ENCODE assay signal across 18 mouse cellular contexts in the genomic region with DNA sequence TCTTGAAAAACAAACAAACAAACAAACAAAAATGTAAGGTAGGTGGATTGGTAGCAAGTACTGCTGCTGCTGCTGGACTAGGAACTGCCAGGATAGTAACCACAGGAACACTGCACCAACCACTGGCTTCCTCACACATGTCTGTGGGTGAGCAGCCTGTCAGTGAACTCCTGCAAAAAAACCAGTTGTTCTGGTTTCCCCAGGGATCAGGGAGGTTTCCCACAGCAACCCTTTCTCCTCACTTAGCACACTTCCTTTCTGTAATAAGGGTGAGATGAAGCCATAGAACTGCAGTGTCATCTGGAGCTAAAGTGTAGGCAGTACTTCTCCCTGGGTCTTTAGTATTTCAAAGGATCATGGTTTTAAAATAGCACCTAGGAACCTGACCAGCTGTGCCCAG. TPM values are rescaled to one million over a fixed set of nuclear protein-coding genes. Genes with fewer than 3 reads are reported as not detected.
A peak's percentile ranks its signal among the peaks of the same experiment; 100 is the strongest.
DNase-seq lines count a peak whose midpoint lies in the region; ATAC-seq and TF ChIP-seq lines count a peak whose summit lies in the region.
"Had no signal": no experiment of that assay in that cellular context is flagged by ENCODE, and none has a peak within 500 bp of the region (broad histone marks: within the 10 kb centered on the region; RNA-seq: fewer than 3 reads in every experiment).

No protein-coding gene starts in this region.

- H3K27me3 ChIP-seq in embryonic facial prominence, embryonic 13.5 days = no peaks in the 10 kb centered on the region
- no peaks in the 10 kb centered on the region for H3K27me3 ChIP-seq in intestine, postnatal 0 days (replicated peaks; ENCODE audit: control insufficient read depth, insufficient read depth, low read length)
- no peaks in the 10 kb centered on the region for H3K27me3 ChIP-seq in cerebellum, adult 2 months (ENCODE audit: control insufficient read depth, insufficient read depth, low read length)
- H3K27me3 ChIP-seq: forebrain, embryonic 12.5 days; limb, embryonic 12.5 days; midbrain, embryonic 13.5 days had no signal

- 0 out of 2 replicates have a peak, but pooled peaks cover 4% of the 10 kb centered on the region for H3K4me1 ChIP-seq in embryonic facial prominence, embryonic 13.5 days
- H3K4me1 ChIP-seq in intestine, postnatal 0 days (replicated peaks; ENCODE audit: control insufficient read depth, insufficient read depth, low read length) = no peaks in the 10 kb centered on the region
- H3K4me1 ChIP-seq in cerebellum, adult 2 months (ENCODE audit: control insufficient read depth, insufficient read depth, low read length) = no peaks in the 10 kb centered on the region
- H3K4me1 ChIP-seq: forebrain, embryonic 12.5 days; heart, embryonic 10.5 days; limb, embryonic 12.5 days; midbrain, embryonic 13.5 days had no signal

- H3K27ac ChIP-seq in embryonic facial prominence, embryonic 13.5 days = no peak overlapping the region
- H3K27ac ChIP-seq in intestine, postnatal 0 days (ENCODE audit: low read depth, low read length) = no peak overlapping the region
- H3K27ac ChIP-seq in cerebellum, adult 2 months (ENCODE audit: insufficient read depth, low read length) = no peak overlapping the region
- H3K27ac ChIP-seq: forebrain, embryonic 12.5 days; heart, embryonic 10.5 days; hindbrain, postnatal 0 days; limb, embryonic 12.5 days; midbrain, embryonic 13.5 days had no signal

- H3K9ac ChIP-seq in embryonic facial prominence, embryonic 13.5 days = no peak overlapping the region
- no peak overlapping the region for H3K9ac ChIP-seq in intestine, postnatal 0 days (ENCODE audit: low read depth, low read length)
- H3K9ac ChIP-seq: forebrain, embryonic 12.5 days; limb, embryonic 12.5 days; midbrain, embryonic 13.5 days had no signal

- no peaks in the 10 kb centered on the region for H3K9me3 ChIP-seq in embryonic facial prominence, embryonic 13.5 days
- no peaks in the 10 kb centered on the region for H3K9me3 ChIP-seq in intestine, postnatal 0 days (ENCODE audit: control insufficient read depth)
- H3K9me3 ChIP-seq: forebrain, embryonic 12.5 days; heart, embryonic 10.5 days; limb, embryonic 12.5 days; midbrain, embryonic 13.5 days had no signal

- ATAC-seq in embryonic facial prominence, embryonic 13.5 days (ENCODE audit: insufficient number of reproducible peaks, insufficient read depth, low FRiP score, low TSS enrichment, low read depth) = 0 out of 2 replicates have a peak, but pooled peaks have one; percentile 20
- ATAC-seq in intestine, postnatal 0 days = peak; percentile 45; the same call in 1 of the 2 replicates
- ATAC-seq: hindbrain, postnatal 0 days; midbrain, embryonic 13.5 days had no signal

- no peak for TF ChIP-seq POLR2A in cerebellum, adult 2 months (IDR thresholded peaks at IDR 0.05; ENCODE audit: borderline replicate concordance, insufficient read depth, low read length)

- H3K36me3 ChIP-seq in embryonic facial prominence, embryonic 13.5 days = no peaks in the 10 kb centered on the region
- H3K36me3 ChIP-seq in intestine, postnatal 0 days (ENCODE audit: control insufficient read depth, insufficient read depth) = no peaks in the 10 kb centered on the region
- H3K36me3 ChIP-seq: forebrain, embryonic 12.5 days; heart, embryonic 10.5 days; limb, embryonic 12.5 days; midbrain, embryonic 13.5 days had no signal

- no peak for TF ChIP-seq CTCF in intestine, postnatal 0 days (IDR thresholded peaks at IDR 0.05; ENCODE audit: low read depth)
- TF ChIP-seq CTCF in cerebellum, adult 2 months (IDR thresholded peaks at IDR 0.05; ENCODE audit: borderline replicate concordance, insufficient read depth, low read depth, low read length) = no peak

- no peak overlapping the region for H3K4me3 ChIP-seq in embryonic facial prominence, embryonic 13.5 days
- no peak overlapping the region for H3K4me3 ChIP-seq in intestine, postnatal 0 days (ENCODE audit: low read depth, low read length)
- H3K4me3 ChIP-seq in cerebellum, adult 2 months (replicated peaks; ENCODE audit: insufficient read depth, low read depth, low read length) = no peak overlapping the region
- H3K4me3 ChIP-seq: forebrain, embryonic 12.5 days; heart, embryonic 10.5 days; limb, embryonic 12.5 days; midbrain, embryonic 13.5 days had no signal

- DNase-seq in urinary bladder, postnatal 25 days (ENCODE audit: low spot score) = peak; percentile 19
- no peak for DNase-seq in urinary bladder, postnatal 4 days (ENCODE audit: low spot score in 2 of 2)
- DNase-seq in cerebellum, adult 2 months = no peak
- no peak for DNase-seq in kidney, adult 11 months
- DNase-seq in cerebellum, postnatal 36 days = no peak
- DNase-seq: adrenal gland, adult 2 months; cerebellum, adult 8-10 months; layer of hippocampus, postnatal 36 days had no signal

- H3K4me2 ChIP-seq in embryonic facial prominence, embryonic 13.5 days = no peak overlapping the region
- no peak overlapping the region for H3K4me2 ChIP-seq in intestine, postnatal 0 days (replicated peaks; ENCODE audit: low read depth)
- H3K4me2 ChIP-seq: forebrain, embryonic 12.5 days; limb, embryonic 12.5 days; midbrain, embryonic 13.5 days had no signal

RNA-seq across cellular contexts. Expression of a gene that starts 9.1 kb away (rescaled TPM):
- polyA plus RNA-seq in embryonic facial prominence, embryonic 13.5 days (2015; fragmentation: Nextera tagmentation; extraction: Ambion mirVana) = 75.4 and 80.1 TPM in 2 replicates
- polyA plus RNA-seq in intestine, postnatal 0 days (2015; fragmentation: Nextera tagmentation; extraction: Ambion mirVana) = 47.3 and 48.4 TPM in 2 replicates
- polyA plus RNA-seq in cerebellum, adult 2 months (2012; rRNA removed) = 43.6 and 44.0 TPM in 2 replicates

RNA-seq across cellular contexts. Expression of a gene that starts 50.3 kb away (rescaled TPM):
- polyA plus RNA-seq in embryonic facial prominence, embryonic 13.5 days (2015; fragmentation: Nextera tagmentation; extraction: Ambion mirVana) = 0.35 TPM in 1 of 2 replicates, not detected in the other
- polyA plus RNA-seq in intestine, postnatal 0 days (2015; fragmentation: Nextera tagmentation; extraction: Ambion mirVana) = not detected in 2 replicates
- 0.14 and 0.46 TPM in 2 replicates for polyA plus RNA-seq in cerebellum, adult 2 months (2012; rRNA removed)
- polyA plus RNA-seq: adrenal gland, adult 2 months; forebrain, embryonic 12.5 days; heart, embryonic 10.5 days; hindbrain, postnatal 0 days; limb, embryonic 12.5 days; liver, embryonic 16.5 days; neural tube, embryonic 11.5 days; testis, adult 2 months had no signal

RNA-seq across cellular contexts. Expression of a gene that starts 59.4 kb away (rescaled TPM):
- 18.1 and 19.2 TPM in 2 replicates for polyA plus RNA-seq in embryonic facial prominence, embryonic 13.5 days (2015; fragmentation: Nextera tagmentation; extraction: Ambion mirVana)
- 1.9 and 4.0 TPM in 2 replicates for polyA plus RNA-seq in intestine, postnatal 0 days (2015; fragmentation: Nextera tagmentation; extraction: Ambion mirVana)
- 8.4 and 9.0 TPM in 2 replicates for polyA plus RNA-seq in cerebellum, adult 2 months (2012; rRNA removed)
